Mouse (Mus musculus) MEL (cell line): ENCODE results near the gene C87499.

Experiments
- CHD2 ChIP-seq: IDR thresholded peaks from 2 replicates; pipeline ENCODE4 v1.6.1; 2011; ENCODE audit warnings: low read length, improper control_type of control experiment
- CTCF ChIP-seq, 3 experiments: IDR thresholded peaks in 2 of 3; conservative IDR thresholded peaks in 1 of 3; 2 replicates each; pipeline ENCODE4 v1.5.1; 2011 to 2012; ENCODE audit warnings: low read length in 3 of 3, low read depth in 2 of 3, mild to moderate bottlenecking in 2 of 3, improper control_type of control experiment in 1 of 3, inconsistent platforms in 1 of 3, mixed read lengths in 1 of 3, moderate library complexity in 1 of 3; ENCODE audit not compliant: control insufficient read depth in 1 of 3, insufficient read depth in 1 of 3, poor library complexity in 1 of 3, severe bottlenecking in 1 of 3
- E2F4 ChIP-seq: IDR thresholded peaks from 2 replicates; pipeline ENCODE4 v1.6.1; 2011; ENCODE audit warnings: low read depth, low read length, improper control_type of control experiment, borderline replicate concordance
- ETS1 ChIP-seq: IDR thresholded peaks from 2 replicates; pipeline ENCODE4 v1.6.1; 2012; ENCODE audit warnings: low read depth, mild to moderate bottlenecking, inconsistent platforms, low read length, improper control_type of control experiment, moderate library complexity
- MAZ ChIP-seq: IDR thresholded peaks from 2 replicates; pipeline ENCODE4 v1.6.1; 2012; ENCODE audit warnings: low read depth, mild to moderate bottlenecking, inconsistent platforms, low read length, improper control_type of control experiment
- POLR2A ChIP-seq, 2 experiments: IDR thresholded peaks; 2 replicates each; pipeline ENCODE4 v1.6.1; 2011 to 2012; ENCODE audit warnings: low read length in 2 of 2, mild to moderate bottlenecking in 2 of 2, control low read depth in 1 of 2, improper control_type of control experiment in 1 of 2, low read depth in 1 of 2, moderate library complexity in 1 of 2; ENCODE audit not compliant: control insufficient read depth in 1 of 2, insufficient read depth in 1 of 2, poor library complexity in 1 of 2
- TCF12 ChIP-seq: IDR thresholded peaks from 2 replicates; pipeline ENCODE4 v1.6.1; 2014; ENCODE audit warnings: low read depth, mild to moderate bottlenecking, inconsistent platforms, low read length, improper control_type of control experiment, moderate library complexity
- ZC3H11A ChIP-seq: IDR thresholded peaks from 2 replicates; pipeline ENCODE4 v1.6.1; 2012; ENCODE audit warnings: low read depth, mild to moderate bottlenecking, inconsistent platforms, low read length, improper control_type of control experiment
- ZNF384 ChIP-seq: IDR thresholded peaks from 2 replicates; pipeline ENCODE4 v1.6.1; 2012; ENCODE audit warnings: low read depth, mild to moderate bottlenecking, inconsistent platforms, low read length, improper control_type of control experiment

- TF ChIP-seq POLR2A (IDR thresholded peaks at IDR 0.05; ENCODE audit: control insufficient read depth in 1 of 2, insufficient read depth in 1 of 2, low read depth in 1 of 2, low read length in 2 of 2, poor library complexity in 1 of 2), result no peak
- no peak for TF ChIP-seq ETS1
- no peak for TF ChIP-seq CTCF (IDR thresholded peaks at IDR 0.05 in 2 of 3, conservative IDR thresholded peaks at IDR 0.05 in 1 of 3; ENCODE audit: control insufficient read depth in 1 of 3, insufficient read depth in 1 of 3, low read depth in 2 of 3, low read length in 3 of 3, poor library complexity in 1 of 3, severe bottlenecking in 1 of 3)
- no peak for TF ChIP-seq MAZ
- TF ChIP-seq TCF12, result no peak
- no peak for TF ChIP-seq CHD2
- TF ChIP-seq ZNF384, result no peak
- TF ChIP-seq ZC3H11A, result no peak
- TF ChIP-seq E2F4, result no peak
These were observed 19.4 kb upstream of the C87499 start for GRCm38 (mm10) chr4:88653644-88654043.
